Mouse (Mus musculus): ENCODE results near the gene Tspan17. TPM values are rescaled to one million over a fixed set of nuclear protein-coding genes. Genes with fewer than 3 reads are reported as not detected.
"Not testable (repeated sequence)": the region's sequence is repeated elsewhere in the genome, so short reads cannot be mapped to it uniquely, and the experiment has no call there.

Tspan17 gene
- polyA plus RNA-seq, 2 experiments = 0.28 to 0.58 TPM

GRCm38 (mm10) chr13:54781086-54781485, 8.1 kb upstream of the Tspan17 start:
- TF ChIP-seq EP300 (IDR thresholded peaks at IDR 0.05; ENCODE audit: low read depth) (no peak), CTCF (IDR thresholded peaks at IDR 0.05; ENCODE audit: low read depth) (no peak)
- no peak overlapping the region for H3K4me2 ChIP-seq (ENCODE audit: low read depth)
- H3K9ac ChIP-seq (replicated peaks) = no peak overlapping the region
- H3K36me3 ChIP-seq (replicated peaks; ENCODE audit: control insufficient read depth, insufficient read depth, low read depth) = no peaks in the 10 kb centered on the region
- ATAC-seq (ENCODE audit: insufficient read depth) (no peak), DNase-seq (ENCODE audit: low read depth in 3 of 3, low spot score in 3 of 3) (no peak)
- no peak overlapping the region for H3K4me3 ChIP-seq (ENCODE audit: insufficient read depth in 1 of 2, low read depth in 2 of 2, low read length in 2 of 2)
- no peaks in the 10 kb centered on the region for H3K4me1 ChIP-seq (replicated peaks; ENCODE audit: control insufficient read depth in 2 of 2, insufficient read depth in 2 of 2, low read length in 1 of 2)
- WGBS (ENCODE audit: insufficient replicate concordance) = 65% methylated on average over 3 of the region's 3 CpGs
- no peaks in the 10 kb centered on the region for H3K27me3 ChIP-seq (ENCODE audit: control insufficient read depth, insufficient read depth, low read length)
- H3K27ac ChIP-seq = no peak overlapping the region
- H3K9me3 ChIP-seq (ENCODE audit: control insufficient read depth, low read length) = no peaks in the 10 kb centered on the region

- TF ChIP-seq CTCF (IDR thresholded peaks at IDR 0.05; ENCODE audit: low read depth) (no peak), EP300 (IDR thresholded peaks at IDR 0.05; ENCODE audit: low read depth) (no peak)
- DNase-seq (ENCODE audit: low read depth in 3 of 3, low spot score in 3 of 3) (no peak), ATAC-seq (ENCODE audit: insufficient read depth) (no peak)
- H3K9me3 ChIP-seq (ENCODE audit: control insufficient read depth, low read length) = no peaks in the 10 kb centered on the region
- 31% methylated on average over 2 of the region's 2 CpGs for WGBS (ENCODE audit: insufficient replicate concordance)
- no peak overlapping the region for H3K4me3 ChIP-seq (ENCODE audit: insufficient read depth in 1 of 2, low read depth in 2 of 2, low read length in 2 of 2)
- no peaks in the 10 kb centered on the region for H3K36me3 ChIP-seq (replicated peaks; ENCODE audit: control insufficient read depth, insufficient read depth, low read depth)
- no peaks in the 10 kb centered on the region for H3K4me1 ChIP-seq (replicated peaks; ENCODE audit: control insufficient read depth in 2 of 2, insufficient read depth in 2 of 2, low read length in 1 of 2)
- no peaks in the 10 kb centered on the region for H3K27me3 ChIP-seq (ENCODE audit: control insufficient read depth, insufficient read depth, low read length)
- H3K27ac ChIP-seq = no peak overlapping the region
- no peak overlapping the region for H3K4me2 ChIP-seq (ENCODE audit: low read depth)
- H3K9ac ChIP-seq (replicated peaks) = no peak overlapping the region
Observed at GRCm38 (mm10) chr13:54783235-54783634, 5.9 kb upstream of the Tspan17 start.

- DNase-seq (ENCODE audit: low read depth in 3 of 3, low spot score in 3 of 3) (no peak), ATAC-seq (ENCODE audit: insufficient read depth) (no peak)
- H3K4me3 ChIP-seq (ENCODE audit: insufficient read depth in 1 of 2, low read depth in 2 of 2, low read length in 2 of 2) = no peak within 1 kb of the TSS
- no peak within 1 kb of the TSS for H3K4me2 ChIP-seq (ENCODE audit: low read depth)
- no peak for TF ChIP-seq EP300 (IDR thresholded peaks at IDR 0.05; ENCODE audit: low read depth)
- TF ChIP-seq CTCF (IDR thresholded peaks at IDR 0.05; ENCODE audit: low read depth) = no peak
- H3K27me3 ChIP-seq (ENCODE audit: control insufficient read depth, insufficient read depth, low read length) = no peaks in the 10 kb centered on the region
- H3K27ac ChIP-seq = no peak within 1 kb of the TSS
- H3K4me1 ChIP-seq (replicated peaks; ENCODE audit: control insufficient read depth in 2 of 2, insufficient read depth in 2 of 2, low read length in 1 of 2) = no peaks in the 10 kb centered on the region
- no peak within 1 kb of the TSS for H3K9ac ChIP-seq (replicated peaks)
- WGBS (ENCODE audit: insufficient replicate concordance) = 52% methylated on average over 4 of the region's 4 CpGs
- no peaks in the 10 kb centered on the region for H3K36me3 ChIP-seq (replicated peaks; ENCODE audit: control insufficient read depth, insufficient read depth, low read depth)
- no peaks in the 10 kb centered on the region for H3K9me3 ChIP-seq (ENCODE audit: control insufficient read depth, low read length)
Observed at GRCm38 (mm10) chr13:54783698-54784097, 5.5 kb upstream of the Tspan17 start, which contains the start of gene Eif4e1b. TSS of gene Eif4e1b (plus strand) at chr13:54783998.

- not testable (repeated sequence) for H3K4me2 ChIP-seq (ENCODE audit: low read depth); H3K4me1 ChIP-seq (replicated peaks; ENCODE audit: control insufficient read depth in 2 of 2, insufficient read depth in 2 of 2, low read length in 1 of 2); H3K9me3 ChIP-seq (ENCODE audit: control insufficient read depth, low read length); H3K27ac ChIP-seq; H3K4me3 ChIP-seq (ENCODE audit: insufficient read depth in 1 of 2, low read depth in 2 of 2, low read length in 2 of 2); ATAC-seq (ENCODE audit: insufficient read depth); H3K36me3 ChIP-seq (replicated peaks; ENCODE audit: control insufficient read depth, insufficient read depth, low read depth); H3K9ac ChIP-seq (replicated peaks); DNase-seq (ENCODE audit: low read depth in 3 of 3, low spot score in 3 of 3)
- 64% methylated on average over 2 of the region's 2 CpGs for WGBS (ENCODE audit: insufficient replicate concordance)
- peaks cover 18% of the 10 kb centered on the region for H3K27me3 ChIP-seq (ENCODE audit: control insufficient read depth, insufficient read depth, low read length)
Observed at GRCm38 (mm10) chr13:54787591-54787990, 1.6 kb upstream of the Tspan17 start.

- H3K27ac ChIP-seq = no peak overlapping the region
- H3K27me3 ChIP-seq (ENCODE audit: control insufficient read depth, insufficient read depth, low read length) = peaks cover 18% of the 10 kb centered on the region
Observed at GRCm38 (mm10) chr13:54789561-54790397, 602 bp downstream of the Tspan17 start.

More at GRCm38 (mm10) chr13:54789561-54790397, 602 bp downstream of the Tspan17 start:
- peak; percentile 18; the same call in 1 of the 2 replicates for ATAC-seq (ENCODE audit: insufficient read depth)
- no peaks in the 10 kb centered on the region for H3K36me3 ChIP-seq (replicated peaks; ENCODE audit: control insufficient read depth, insufficient read depth, low read depth)
- H3K4me3 ChIP-seq (ENCODE audit: insufficient read depth in 1 of 2, low read depth in 2 of 2, low read length in 2 of 2) = peak overlapping the region; percentile 37 to 46
- no peak overlapping the region for H3K9ac ChIP-seq (replicated peaks)
- H3K4me1 ChIP-seq (replicated peaks; ENCODE audit: control insufficient read depth in 2 of 2, insufficient read depth in 2 of 2, low read length in 1 of 2) = no peaks in the 10 kb centered on the region
- peak overlapping the region; percentile 65 for H3K4me2 ChIP-seq (ENCODE audit: low read depth)
- no peak for DNase-seq (ENCODE audit: low read depth in 3 of 3, low spot score in 3 of 3)
- TF ChIP-seq CTCF (IDR thresholded peaks at IDR 0.05; ENCODE audit: low read depth) (no peak), EP300 (IDR thresholded peaks at IDR 0.05; ENCODE audit: low read depth) (no peak)
- 2% methylated on average over 37 of the region's 38 CpGs for WGBS (ENCODE audit: insufficient replicate concordance)
- H3K9me3 ChIP-seq (ENCODE audit: control insufficient read depth, low read length) = no peaks in the 10 kb centered on the region
